Mouse (Mus musculus) liver, embryonic 14.5 days (tissue): ENCODE data around the gene Shkbp1. TPM values are rescaled to one million over a fixed set of nuclear protein-coding genes. Genes with fewer than 3 reads are reported as not detected.

Experiments used
- ATAC-seq: fragments of 200-750 bp; cut with Nextera tagmentation; 2 replicates; pipeline ENCODE4 v1.8.0; 2017; ENCODE audit warnings: moderate number of reproducible peaks, mild to moderate bottlenecking, moderate library complexity; ENCODE audit not compliant: insufficient read depth
- DNase-seq, 3 experiments: peaks; one replicate each; pipeline ENCODE4 v3.0.0-alpha.2; 2012 to 2013; ENCODE audit warnings: low read depth in 3 of 3, low spot score in 3 of 3
- H3K27ac ChIP-seq: fragments of 300-500 bp; sonication (generic); 2 replicates; pipeline ENCODE4 v1.5.1; 2014; ENCODE audit warnings: moderate library complexity, mild to moderate bottlenecking, control low read depth, inconsistent platforms
- H3K27me3 ChIP-seq: fragments of 300-500 bp; sonication (generic); 2 replicates; pipeline ENCODE4 v1.6.1; 2014; ENCODE audit warnings: mild to moderate bottlenecking, low read length, moderate library complexity; ENCODE audit not compliant: control insufficient read depth, insufficient read depth
- H3K36me3 ChIP-seq: fragments of 300-500 bp; sonication (generic); replicated peaks from 2 replicates; pipeline ENCODE4 v1.6.1; 2014; ENCODE audit warnings: low read depth; ENCODE audit not compliant: control insufficient read depth, insufficient read depth
- H3K4me1 ChIP-seq, 2 experiments: fragments of 200-500 bp in 1 of 2; fragments of 300-500 bp in 1 of 2; sonication (generic) in 1 of 2; replicated peaks; 2 replicates each; pipeline ENCODE4 v1.6.1; 2012 to 2014; ENCODE audit warnings: antibody characterized with exemption in 1 of 2, inconsistent platforms in 1 of 2, low read length in 1 of 2; ENCODE audit not compliant: control insufficient read depth in 2 of 2, insufficient read depth in 2 of 2
- H3K4me2 ChIP-seq: fragments of 300-500 bp; sonication (generic); 2 replicates; pipeline ENCODE4 v1.6.1; 2014; ENCODE audit warnings: low read depth, mild to moderate bottlenecking, control low read depth, moderate library complexity
- H3K4me3 ChIP-seq, 2 experiments: fragments of 200-500 bp in 1 of 2; fragments of 300-500 bp in 1 of 2; sonication (generic) in 1 of 2; 2 replicates each; pipeline ENCODE4 v1.5.1; 2012 to 2014; ENCODE audit warnings: low read depth in 2 of 2, low read length in 2 of 2, mild to moderate bottlenecking in 2 of 2, control low read depth in 1 of 2, inconsistent platforms in 1 of 2, moderate library complexity in 1 of 2; ENCODE audit not compliant: insufficient read depth in 1 of 2
- H3K9ac ChIP-seq: fragments of 300-500 bp; sonication (generic); replicated peaks from 2 replicates; pipeline ENCODE4 v1.6.1; 2014; ENCODE audit warnings: mild to moderate bottlenecking, control low read depth, moderate library complexity
- H3K9me3 ChIP-seq: fragments of 300-500 bp; sonication (generic); 2 replicates; pipeline ENCODE4 v1.6.1; 2016; ENCODE audit warnings: low read length, mixed read lengths; ENCODE audit not compliant: control insufficient read depth
- CTCF ChIP-seq: IDR thresholded peaks from 2 replicates; pipeline ENCODE4 v1.5.1; 2016; ENCODE audit warnings: antibody characterized with exemption, low read depth, control low read depth
- EP300 ChIP-seq: IDR thresholded peaks from 2 replicates; pipeline ENCODE4 v1.6.1; 2016; ENCODE audit warnings: antibody characterized with exemption, low read depth
- WGBS: fragments of 180-500 bp; shearing (Covaris S2); extraction: QIAGEN DNeasy Blood & Tissue Kit; methylation state at CpG from one replicate; pipeline ENCODE4 v1.1.7; 2014; ENCODE audit not compliant: insufficient replicate concordance; 5-methylcytosine and 5-hydroxymethylcytosine counted together
- polyA plus RNA-seq, 2 experiments: library from polyadenylated mRNA; depleted of rRNA in 1 of 2; stranded (reverse) in 1 of 2; unstranded in 1 of 2; fragments of >200 nt; fragmentation: Nextera tagmentation in 1 of 2; extraction: Ambion mirVana in 1 of 2; gene quantifications; 2 replicates each; pipeline versions ENCODE4 v1.2.1 to v1.2.3; 2012 to 2014

The Shkbp1 gene
- polyA plus RNA-seq, 2 experiments: 11.8 to 19.1 TPM

DNA sequence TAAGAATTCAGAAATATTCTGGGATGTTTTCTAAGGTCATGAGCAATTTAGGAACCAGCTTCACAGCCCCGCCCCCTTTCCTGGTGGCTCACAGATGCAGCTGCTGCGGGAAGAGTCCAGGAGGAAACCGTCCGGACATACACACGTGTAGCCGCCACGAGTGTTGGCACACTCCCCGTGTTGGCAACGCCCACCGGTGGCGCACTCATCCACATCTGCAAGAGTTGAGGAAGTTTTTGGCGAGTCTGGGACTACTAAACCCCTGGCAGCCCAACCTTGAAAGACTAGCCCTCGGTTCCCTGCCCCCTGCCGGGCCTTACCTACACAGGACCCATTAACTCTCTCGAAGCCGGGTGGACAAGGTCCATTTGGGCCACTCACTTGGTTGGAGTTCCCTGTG lies 27.2 kb downstream of the Shkbp1 start:
- DNase-seq: no peak
- 29% methylated on average over 16 of the region's 16 CpGs for WGBS
- no peak overlapping the region for H3K4me3 ChIP-seq
- no peak overlapping the region for H3K4me2 ChIP-seq
- H3K36me3 ChIP-seq: no peaks in the 10 kb centered on the region
- no peak for ATAC-seq
- H3K27ac ChIP-seq: no peak overlapping the region
- no peak overlapping the region for H3K9ac ChIP-seq
- H3K27me3 ChIP-seq: peaks cover 92% of the 10 kb centered on the region
- no peaks in the 10 kb centered on the region for H3K9me3 ChIP-seq
- no peak for TF ChIP-seq EP300
- no peak for TF ChIP-seq CTCF
- peaks cover 0 to 10% of the 10 kb centered on the region in 2 experiments; a peak in 1 of 4 replicates for H3K4me1 ChIP-seq

DNA sequence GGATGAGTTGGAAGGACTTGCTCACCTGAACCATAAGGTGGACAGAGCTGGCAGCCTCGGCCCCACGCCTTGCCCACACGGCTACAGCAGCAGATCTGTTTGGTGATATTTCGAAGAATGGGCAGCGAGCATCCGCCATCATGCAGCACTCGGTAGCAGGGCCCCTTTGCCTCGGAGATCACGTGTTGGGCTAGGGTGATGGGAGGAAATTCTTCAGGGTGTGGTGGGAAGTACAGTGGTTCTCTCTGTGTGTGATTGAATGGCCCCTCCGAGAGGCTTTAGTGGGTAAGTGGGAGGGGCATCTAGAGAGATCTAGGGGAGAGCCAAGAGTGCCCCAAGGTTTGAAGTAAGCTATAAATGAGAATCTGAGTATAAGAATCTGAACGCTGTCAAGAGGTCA lies 27.7 kb downstream of the Shkbp1 start:
- no peak overlapping the region for H3K4me3 ChIP-seq
- H3K9me3 ChIP-seq: no peaks in the 10 kb centered on the region
- H3K4me1 ChIP-seq: peaks cover 0 to 10% of the 10 kb centered on the region in 2 experiments; a peak in 1 of 4 replicates
- DNase-seq: no peak
- H3K27ac ChIP-seq: no peak overlapping the region
- TF ChIP-seq CTCF (no peak), EP300 (no peak)
- H3K27me3 ChIP-seq: peaks cover 88% of the 10 kb centered on the region
- WGBS: 53% methylated on average over 11 of the region's 11 CpGs
- no peak for ATAC-seq
- H3K4me2 ChIP-seq: no peak overlapping the region
- no peak overlapping the region for H3K9ac ChIP-seq
- H3K36me3 ChIP-seq: no peaks in the 10 kb centered on the region

DNA sequence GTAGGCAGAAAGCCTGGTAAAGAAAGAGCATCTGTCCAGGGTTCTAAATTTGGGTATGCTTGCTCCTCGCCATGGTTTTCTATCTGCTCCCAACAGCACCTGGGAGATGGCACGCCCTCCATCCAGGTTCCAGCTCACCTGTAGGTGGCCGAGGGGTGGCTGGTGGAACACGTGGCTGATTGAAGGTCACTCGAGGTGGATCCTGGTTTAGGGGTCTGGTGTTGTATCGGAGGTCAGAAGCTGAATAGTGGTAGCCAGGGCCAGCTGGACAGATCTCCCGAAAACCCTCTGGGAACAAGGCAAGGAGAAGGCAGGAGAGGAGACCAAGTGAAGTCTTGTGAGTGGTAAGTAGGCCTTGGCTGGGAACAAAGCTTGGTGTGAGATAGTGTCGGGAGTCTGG lies 28.3 kb downstream of the Shkbp1 start:
- H3K4me1 ChIP-seq: peaks cover 0 to 10% of the 10 kb centered on the region in 2 experiments; a peak in 1 of 4 replicates
- no peak overlapping the region for H3K4me2 ChIP-seq
- no peak overlapping the region for H3K27ac ChIP-seq
- ATAC-seq: no peak
- 74% methylated on average over 8 of the region's 8 CpGs for WGBS
- H3K9ac ChIP-seq: no peak overlapping the region
- TF ChIP-seq CTCF (no peak), EP300 (no peak)
- H3K9me3 ChIP-seq: no peaks in the 10 kb centered on the region
- H3K36me3 ChIP-seq: no peaks in the 10 kb centered on the region
- no peak overlapping the region for H3K4me3 ChIP-seq
- DNase-seq: no peak
- peaks cover 81% of the 10 kb centered on the region for H3K27me3 ChIP-seq

- WGBS: 39% methylated on average over 34 of the region's 34 CpGs
- H3K4me3 ChIP-seq: no peak overlapping the region
- no peaks in the 10 kb centered on the region for H3K9me3 ChIP-seq
- H3K27ac ChIP-seq: no peak overlapping the region
- peaks cover 0 to 10% of the 10 kb centered on the region in 2 experiments; a peak in 1 of 4 replicates for H3K4me1 ChIP-seq
- ATAC-seq: no peak
- no peak for DNase-seq
- peaks cover 69% of the 10 kb centered on the region for H3K27me3 ChIP-seq
- no peak overlapping the region for H3K4me2 ChIP-seq
- no peaks in the 10 kb centered on the region for H3K36me3 ChIP-seq
- no peak overlapping the region for H3K9ac ChIP-seq
- TF ChIP-seq CTCF (no peak), EP300 (no peak)
Observed at GRCm38 (mm10) chr7:27326101-27326880, 29.5 kb downstream of the Shkbp1 start.

GRCm38 (mm10) chr7:27325697-27326096 lies 30.1 kb downstream of the Shkbp1 start:
- no peak for DNase-seq
- no peak overlapping the region for H3K9ac ChIP-seq
- no peak for ATAC-seq
- H3K4me1 ChIP-seq: peaks cover 0 to 10% of the 10 kb centered on the region in 2 experiments; a peak in 1 of 4 replicates
- TF ChIP-seq CTCF (no peak), EP300 (no peak)
- H3K27ac ChIP-seq: no peak overlapping the region
- WGBS: 2% methylated on average over 24 of the region's 24 CpGs
- H3K9me3 ChIP-seq: no peaks in the 10 kb centered on the region
- H3K4me2 ChIP-seq: no peak overlapping the region
- no peaks in the 10 kb centered on the region for H3K36me3 ChIP-seq
- peaks cover 63% of the 10 kb centered on the region for H3K27me3 ChIP-seq
- no peak overlapping the region for H3K4me3 ChIP-seq
